Mouse (Mus musculus): Measurements from ENCODE around the gene Hsd17b13.
A peak's percentile ranks its signal among the peaks of the same experiment; 100 is the strongest.

Gene Hsd17b13

GRCm38 (mm10) chr5:103923755-103924154 lies 53.5 kb downstream of the Hsd17b13 start:
- no peak for DNase-seq (ENCODE audit: low spot score)

GRCm38 (mm10) chr5:103923101-103923500 lies 54.1 kb downstream of the Hsd17b13 start:
- DNase-seq (ENCODE audit: low spot score): no peak

- DNase-seq (ENCODE audit: low spot score): no peak
These were observed 54.8 kb downstream of the Hsd17b13 start for GRCm38 (mm10) chr5:103922436-103922835.

DNA sequence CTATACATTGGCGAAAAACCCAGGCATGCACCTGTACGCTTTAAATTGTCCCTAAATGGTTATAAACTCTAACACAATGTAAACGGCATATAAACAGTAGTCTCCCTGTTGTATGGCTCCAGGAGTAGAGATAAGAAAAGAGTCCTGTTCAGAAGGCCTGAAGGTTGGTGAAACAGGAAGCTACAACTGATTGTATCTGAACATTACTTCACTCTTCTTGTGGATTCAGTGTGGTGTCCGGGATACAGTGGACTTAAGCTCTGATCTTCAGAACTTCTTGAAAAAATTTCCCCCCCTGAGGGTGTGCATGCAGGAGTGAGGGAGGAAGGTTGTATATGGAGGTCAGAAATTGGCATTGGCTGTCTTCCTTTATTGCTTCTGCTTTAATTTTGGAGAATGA lies 57.7 kb downstream of the Hsd17b13 start:
- DNase-seq (ENCODE audit: low spot score): no peak

DNA sequence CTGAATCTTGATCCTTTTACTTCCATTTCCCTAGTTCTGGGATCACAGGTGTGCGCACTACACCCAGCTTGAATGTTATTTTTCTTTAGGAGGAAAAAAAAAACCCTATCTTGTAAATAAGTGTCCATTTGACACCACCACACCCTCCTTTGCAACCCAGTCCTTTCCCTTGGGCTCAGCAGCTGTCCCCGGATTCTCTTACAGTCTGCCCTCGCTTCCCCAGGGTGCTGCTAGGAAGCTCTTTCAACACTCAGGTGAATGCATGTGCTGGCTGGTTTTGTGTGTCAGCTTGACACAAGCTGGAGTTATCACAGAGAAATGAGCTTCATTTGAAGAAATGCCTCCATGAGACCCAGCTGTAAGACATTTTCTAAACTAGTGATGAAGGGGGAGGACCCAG lies 59.0 kb downstream of the Hsd17b13 start:
- no peak for DNase-seq (ENCODE audit: low spot score)

DNA sequence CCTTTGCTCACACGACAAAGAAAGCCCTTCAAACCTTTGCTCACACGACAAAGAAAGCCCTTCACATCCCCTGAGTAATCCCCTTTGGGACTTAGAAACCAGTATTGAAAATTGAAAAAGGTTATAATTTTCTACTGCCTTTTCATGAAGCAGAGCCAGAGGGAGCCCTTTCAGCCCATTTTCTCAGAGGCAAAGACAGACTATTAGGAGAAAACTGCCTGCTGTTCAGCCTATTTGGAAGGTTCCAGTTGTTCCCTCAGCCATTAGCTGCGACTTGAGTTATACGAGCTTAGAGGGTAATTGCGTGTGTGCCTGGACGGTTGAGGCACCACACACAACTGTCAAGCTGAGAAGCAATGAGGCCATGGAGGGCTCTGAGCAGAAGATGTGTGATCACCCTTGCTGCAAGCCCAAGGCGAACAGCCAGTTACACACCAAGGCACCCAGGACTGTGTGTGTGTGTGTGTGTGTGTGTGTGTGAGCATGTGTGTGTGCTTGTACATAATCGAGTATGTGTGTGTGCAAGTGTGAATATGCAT lies 59.8 kb downstream of the Hsd17b13 start:
- DNase-seq (ENCODE audit: low spot score): no peak

- no peak for DNase-seq (ENCODE audit: low spot score)
These were observed 60.4 kb downstream of the Hsd17b13 start for GRCm38 (mm10) chr5:103916595-103917356.

DNA sequence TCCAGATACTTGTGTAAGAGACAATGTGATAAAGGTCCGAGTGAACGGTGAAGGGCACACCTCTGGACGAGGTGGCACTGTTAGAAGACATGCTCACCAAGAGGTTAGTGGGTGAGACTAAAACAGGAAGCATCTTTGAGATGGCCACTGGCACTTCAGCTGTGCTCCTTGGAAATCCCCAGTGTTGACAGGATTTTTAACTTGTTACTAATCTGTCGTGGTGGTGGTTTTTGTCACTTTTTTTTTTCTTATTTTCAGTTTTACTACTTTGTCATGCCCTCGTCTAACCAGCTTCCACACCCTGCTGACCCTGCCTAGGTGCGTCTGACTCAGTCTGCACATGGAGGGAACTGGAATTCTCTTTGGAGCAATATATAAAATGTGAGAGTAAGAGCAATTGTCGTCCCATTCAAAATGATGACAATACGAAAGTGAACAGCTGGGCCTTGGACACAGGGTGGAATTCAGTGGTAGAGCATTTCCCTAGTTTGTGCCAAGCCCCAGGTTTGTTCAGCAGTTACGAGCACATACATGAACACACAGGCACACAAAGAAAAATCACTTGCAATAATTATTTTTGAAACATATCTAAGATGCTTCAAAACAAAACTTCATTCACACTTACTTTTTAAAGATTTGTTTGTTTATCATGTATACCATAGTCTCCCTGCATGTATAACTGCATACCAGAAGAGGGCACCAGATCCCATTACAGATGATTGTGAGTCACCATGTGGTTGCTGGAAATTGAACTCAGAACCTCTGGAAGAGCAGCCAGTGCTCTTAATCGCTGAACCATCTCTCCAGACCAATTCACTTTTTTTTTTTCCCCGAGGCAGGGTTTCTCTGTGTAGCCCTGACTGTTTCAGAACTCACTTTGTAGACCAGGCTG lies 62.6 kb downstream of the Hsd17b13 start:
- no peak for DNase-seq (ENCODE audit: low spot score)

- no peak for DNase-seq (ENCODE audit: low spot score)
These were observed 64.1 kb downstream of the Hsd17b13 start for GRCm38 (mm10) chr5:103913150-103913549.

DNA sequence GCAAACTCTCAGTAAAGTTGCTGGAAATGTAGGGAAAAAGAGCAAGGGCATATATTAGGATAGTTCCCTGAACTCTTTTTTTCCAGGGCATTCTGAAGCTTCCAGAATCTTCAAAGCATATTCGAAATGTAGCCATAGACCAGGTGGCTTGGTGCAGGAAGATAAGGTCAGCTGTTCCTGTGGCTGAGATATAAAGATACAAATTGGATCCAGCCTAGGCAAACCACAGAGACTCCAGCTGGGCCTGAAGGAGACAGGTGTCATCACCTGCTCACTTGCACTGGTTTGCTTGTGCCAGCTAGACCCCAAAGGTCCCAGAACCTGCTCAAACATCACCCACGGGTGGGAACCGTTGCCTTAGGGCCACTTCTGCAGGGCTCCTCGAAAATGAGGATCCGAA lies 65.7 kb downstream of the Hsd17b13 start:
- DNase-seq (ENCODE audit: low spot score): no peak

- peak; percentile 81 for DNase-seq (ENCODE audit: low spot score)
These were observed 66.3 kb downstream of the Hsd17b13 start, which contains the start of gene Klhl8 for GRCm38 (mm10) chr5:103910748-103911409. Gene Klhl8, minus strand, starts transcription at chr5:103911259.

DNA sequence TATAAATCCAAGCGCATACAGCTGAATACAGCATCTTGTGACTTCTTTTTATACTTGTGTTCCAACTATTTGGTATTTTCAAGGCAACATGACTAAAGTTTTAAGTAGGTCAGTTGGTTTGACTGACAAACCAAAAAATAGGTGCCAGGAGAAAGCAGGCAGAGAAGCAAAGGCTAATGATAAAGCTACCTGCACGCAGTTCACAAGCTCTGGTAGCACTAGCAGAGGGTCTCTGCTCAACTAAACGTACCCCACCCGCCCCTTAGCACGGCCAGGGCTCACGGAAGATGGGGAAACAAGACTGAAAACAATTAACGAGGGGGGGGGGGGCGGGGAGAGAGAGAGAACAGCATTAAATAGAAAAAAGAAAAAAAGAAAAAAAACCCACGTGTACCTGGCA lies 67.1 kb downstream of the Hsd17b13 start:
- no peak for DNase-seq (ENCODE audit: low spot score)

- DNase-seq (ENCODE audit: low spot score): no peak
These were observed 67.7 kb downstream of the Hsd17b13 start for GRCm38 (mm10) chr5:103909466-103909865.

DNA sequence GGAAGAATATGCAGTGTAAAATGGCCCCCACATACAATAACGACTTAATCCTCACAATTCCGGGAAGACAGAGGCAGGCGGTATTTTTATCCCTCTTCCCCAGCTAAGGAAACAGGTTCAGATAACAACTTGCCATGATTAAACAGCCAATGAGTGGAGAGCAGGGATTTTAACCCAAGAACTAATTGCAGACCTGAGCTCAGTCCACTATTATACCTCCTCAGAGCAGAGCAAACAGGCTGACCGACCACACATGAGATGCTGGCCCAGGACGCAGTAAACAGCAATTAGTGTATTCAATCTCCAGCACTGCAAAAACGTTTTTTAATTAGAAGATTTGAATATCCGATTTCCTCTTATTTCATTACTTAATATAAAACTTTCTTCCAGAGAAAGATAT lies 68.4 kb downstream of the Hsd17b13 start:
- no peak for DNase-seq (ENCODE audit: low spot score)

DNA sequence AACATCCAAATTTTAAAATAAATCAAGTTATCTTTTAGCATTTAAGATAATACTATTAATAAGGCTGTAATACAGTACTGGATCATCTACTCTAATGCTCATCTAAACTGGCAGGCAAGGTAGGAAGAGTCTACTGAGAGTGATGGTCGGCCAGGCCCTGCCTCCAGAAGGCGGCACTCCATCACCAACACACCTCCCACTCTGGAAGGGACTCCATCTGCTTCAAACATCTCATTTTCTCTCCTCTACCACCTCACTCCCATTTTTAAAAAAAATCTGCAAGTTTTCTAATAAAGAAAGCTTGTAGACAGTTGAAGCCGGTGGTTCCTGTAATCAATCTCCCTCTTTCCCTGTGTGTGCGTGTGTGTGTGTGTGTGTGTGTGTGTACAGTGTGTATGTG lies 69.4 kb downstream of the Hsd17b13 start:
- DNase-seq (ENCODE audit: low spot score): no peak

DNA sequence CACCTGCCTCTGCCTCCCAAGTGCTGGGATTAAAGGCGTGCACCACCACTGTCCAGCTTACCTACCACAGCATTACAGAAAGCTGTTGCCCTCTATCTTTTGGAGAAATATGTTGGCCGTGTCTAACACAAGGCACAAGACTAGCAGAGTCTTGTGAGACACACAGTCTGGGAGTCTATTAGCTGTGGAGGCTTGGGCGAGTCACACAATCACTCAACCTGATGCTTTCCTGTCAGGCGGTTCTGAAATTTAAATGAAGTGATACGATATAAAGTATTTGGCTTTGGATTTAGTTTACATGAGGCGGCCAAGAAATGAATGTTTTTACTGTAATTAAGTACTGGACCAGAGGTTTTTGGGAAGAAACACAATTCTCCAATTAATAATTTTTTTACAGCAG lies 71.0 kb downstream of the Hsd17b13 start:
- DNase-seq (ENCODE audit: low spot score): no peak
